Mouse (Mus musculus) B cell, adult 62 days (primary cell): ENCODE measurements around the gene Stum. TPM values are rescaled to one million over a fixed set of nuclear protein-coding genes. Genes with fewer than 3 reads are reported as not detected.

Experiments used
- total RNA-seq: library from RNA; stranded (reverse); gene quantifications from 4 replicates; pipeline ENCODE4 v1.2.4, GENCODE M21; 2023

Gene Stum
- total RNA-seq: 2.9 to 4.8 TPM (median 3.4 TPM) in 4 replicates

DNA sequence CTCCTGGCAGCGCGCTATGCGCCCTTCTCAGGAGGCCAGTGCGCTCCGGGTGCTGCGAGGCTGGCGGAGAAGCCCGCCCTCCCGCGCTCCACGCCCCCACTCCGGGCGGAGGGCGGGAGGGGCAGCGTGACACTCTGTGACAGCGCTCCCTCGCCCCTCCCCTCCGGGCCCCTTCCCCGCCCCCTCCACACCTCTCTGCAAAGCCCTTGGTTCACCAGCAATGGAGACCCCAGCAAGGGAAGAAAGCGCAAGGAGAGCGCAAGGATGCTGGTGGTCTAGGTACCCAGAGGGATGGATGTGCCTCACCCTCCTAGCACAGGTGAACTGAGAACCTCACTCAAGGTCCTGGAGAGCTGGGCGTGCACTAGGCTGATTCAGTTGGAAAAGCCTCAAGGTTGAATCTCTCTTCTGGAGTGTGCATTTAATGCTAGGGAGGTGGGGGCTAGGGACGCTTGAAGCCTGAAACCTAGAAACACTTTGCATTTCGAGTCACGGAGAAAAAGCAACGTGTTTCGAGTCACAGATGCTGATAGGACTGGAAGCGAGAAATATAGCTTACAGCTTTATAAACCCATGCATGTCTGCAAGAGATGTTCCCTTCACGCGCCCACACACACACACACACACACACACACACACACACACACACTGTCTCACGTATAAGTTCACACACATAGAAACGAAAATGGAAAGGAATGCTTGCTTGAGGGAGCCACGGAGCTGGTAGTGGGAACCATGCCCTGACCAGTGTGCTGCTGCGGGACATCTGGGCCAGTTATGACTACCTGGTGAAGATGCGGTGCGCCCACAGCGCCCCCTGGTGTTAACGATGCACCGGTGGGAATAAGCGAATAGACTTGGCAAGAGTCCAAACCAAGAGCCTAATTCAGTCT is at the start of gene Stum:
Stum (minus strand) TSS at position 106 of the 893 bp plus-strand sequence.

Other genes with a start within 250 kb of the Stum start
- 71.7 to 79.0 TPM (median 73.6 TPM) in 4 replicates for gene Psen2, start 220.1 kb downstream of the Stum start, total RNA-seq
- gene Itpkb, start 153.0 kb downstream of the Stum start, total RNA-seq: 121 to 129 TPM (median 127 TPM) in 4 replicates
- 233 to 273 TPM (median 242 TPM) in 4 replicates for gene Parp1, start 85.4 kb upstream of the Stum start, total RNA-seq
- gene Lin9, start 157.6 kb upstream of the Stum start, total RNA-seq: 10.9 to 13.7 TPM (median 11.7 TPM) in 4 replicates
- gene Mixl1, start 213.5 kb upstream of the Stum start, total RNA-seq: not detected in 4 replicates
- gene Acbd3, start 242.5 kb upstream of the Stum start, total RNA-seq: 53.9 to 59.1 TPM (median 56.4 TPM) in 4 replicates